Mouse (Mus musculus) midbrain, embryonic 13.5 days (tissue): ENCODE measurements around the gene Cd33. TPM values are rescaled to one million over a fixed set of nuclear protein-coding genes. Genes with fewer than 3 reads are reported as not detected.

Experiments
- ATAC-seq: fragments of 200-750 bp; cut with Nextera tagmentation; 2 replicates; pipeline ENCODE4 v1.8.0; 2017; ENCODE audit warnings: mild to moderate bottlenecking, moderate TSS enrichment, moderate library complexity
- H3K27ac ChIP-seq: fragments of 300-500 bp; sonication (generic); 2 replicates; pipeline ENCODE4 v1.5.1; 2015; ENCODE audit warnings: inconsistent platforms, mild to moderate bottlenecking, moderate library complexity
- H3K27me3 ChIP-seq: fragments of 300-500 bp; sonication (generic); 2 replicates; pipeline ENCODE4 v1.6.1; 2015; ENCODE audit warnings: mild to moderate bottlenecking, inconsistent platforms
- H3K36me3 ChIP-seq: fragments of 300-500 bp; sonication (generic); 2 replicates; pipeline ENCODE4 v1.6.1; 2015; ENCODE audit warnings: mild to moderate bottlenecking, inconsistent platforms
- H3K4me1 ChIP-seq: fragments of 300-500 bp; sonication (generic); replicated peaks from 2 replicates; pipeline ENCODE4 v1.6.1; 2015; ENCODE audit warnings: inconsistent platforms
- H3K4me2 ChIP-seq: fragments of 300-500 bp; sonication (generic); replicated peaks from 2 replicates; pipeline ENCODE4 v1.6.1; 2015; ENCODE audit warnings: moderate library complexity, mild to moderate bottlenecking, inconsistent platforms
- H3K4me3 ChIP-seq: fragments of 300-500 bp; sonication (generic); replicated peaks from 2 replicates; pipeline ENCODE4 v1.5.1; 2015; ENCODE audit warnings: mild to moderate bottlenecking, inconsistent platforms
- H3K9ac ChIP-seq: fragments of 300-500 bp; sonication (generic); replicated peaks from 2 replicates; pipeline ENCODE4 v1.6.1; 2015; ENCODE audit warnings: mild to moderate bottlenecking, inconsistent platforms
- H3K9me3 ChIP-seq: fragments of 300-500 bp; sonication (generic); 2 replicates; pipeline ENCODE4 v1.6.1; 2016; ENCODE audit warnings: mild to moderate bottlenecking, inconsistent platforms
- WGBS: fragments of 180-500 bp; shearing (Covaris S2); methylation state at CpG from one replicate; pipeline ENCODE4 v1.1.7; 2015; 5-methylcytosine and 5-hydroxymethylcytosine counted together
- polyA plus RNA-seq: library from polyadenylated mRNA; unstranded; fragments of >200 nt; fragmentation: Nextera tagmentation; extraction: Ambion mirVana; gene quantifications from 2 replicates; pipeline ENCODE4 v1.2.1, GENCODE M21; 2015

The Cd33 gene
- polyA plus RNA-seq, 1 experiment from 2014 or later: 1.1 TPM

- Histone ChIP-seq H3K4me1 (no peaks in the 10 kb centered on the region), H3K9me3 (no peaks in the 10 kb centered on the region), H3K9ac (no peak overlapping the region), H3K4me2 (no peak overlapping the region), H3K4me3 (no peak overlapping the region), H3K36me3 (no peaks in the 10 kb centered on the region), H3K27me3 (no peaks in the 10 kb centered on the region), H3K27ac (no peak overlapping the region)
- 85% methylated on average over 4 of the region's 4 CpGs for WGBS
- ATAC-seq: no peak
Measured at GRCm38 (mm10) chr7:43548206-43548605, 4.0 kb upstream of the Cd33 start.

DNA sequence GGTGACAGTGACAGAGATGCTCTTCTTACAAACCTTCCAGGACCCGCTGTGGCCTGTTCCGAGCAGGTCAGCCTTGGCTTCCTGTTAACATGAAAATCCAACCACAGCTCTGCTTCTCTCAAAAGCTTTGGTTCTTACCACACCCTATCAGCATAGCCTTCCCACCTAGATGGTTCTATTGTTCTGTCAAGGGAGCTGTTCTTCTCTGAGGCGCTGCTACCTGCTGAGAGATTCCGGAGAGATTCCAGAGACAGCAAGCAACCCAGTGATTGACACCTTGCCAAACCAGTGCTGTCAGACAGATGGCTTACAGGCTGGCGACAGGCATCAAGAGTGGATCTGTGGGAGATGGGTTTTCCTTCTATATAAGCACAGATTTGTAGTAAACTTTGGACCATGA, 3.4 kb upstream of the Cd33 start:
- H3K27ac ChIP-seq: no peak overlapping the region

DNA sequence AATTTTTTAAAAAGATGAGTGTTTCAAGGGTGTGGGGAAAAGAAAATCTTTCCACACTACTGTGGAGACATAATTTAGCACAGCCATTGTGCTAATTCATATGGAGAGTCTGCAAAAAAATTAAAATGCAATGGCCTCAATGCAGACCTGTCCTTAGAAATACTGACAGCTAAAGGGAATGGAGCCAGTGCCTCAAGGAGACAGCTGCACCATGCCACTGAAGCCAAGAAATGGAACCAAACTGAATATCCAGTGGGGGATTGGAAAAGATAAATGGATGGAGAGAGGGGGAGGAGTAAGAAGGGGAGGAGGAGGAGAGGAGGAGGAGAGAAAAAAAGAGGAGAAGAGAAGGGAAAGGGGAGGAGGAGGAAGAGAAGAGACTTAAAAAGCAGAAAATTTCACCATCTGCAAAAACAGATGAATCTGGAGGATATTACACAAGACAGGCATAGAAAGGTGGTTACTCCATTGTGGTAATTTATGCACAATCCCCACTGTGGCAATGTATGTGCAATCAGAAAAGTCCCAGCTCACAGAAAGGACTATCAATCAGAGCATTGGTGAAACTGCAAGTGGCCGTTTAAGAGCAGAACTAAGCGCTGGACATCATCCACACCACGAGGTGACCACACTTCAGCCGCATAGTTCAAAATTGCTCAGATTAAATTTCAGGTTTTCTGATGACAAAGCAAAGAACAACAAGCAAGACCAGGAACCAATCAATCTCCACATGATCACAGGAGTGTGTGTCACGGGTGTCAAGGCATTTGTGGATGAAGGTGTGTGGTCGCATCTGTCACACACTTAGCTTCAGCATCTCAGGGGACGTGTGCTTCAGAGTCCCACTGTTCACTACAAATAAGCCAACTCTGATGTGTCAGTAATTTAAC, 1.7 kb upstream of the Cd33 start:
- no peak overlapping the region for H3K27ac ChIP-seq
- no peak overlapping the region for H3K4me3 ChIP-seq
- no peak overlapping the region for H3K4me2 ChIP-seq
- 77% methylated on average over 7 of the region's 7 CpGs for WGBS
- H3K9ac ChIP-seq: no peak overlapping the region
- no peaks in the 10 kb centered on the region for H3K9me3 ChIP-seq
- no peaks in the 10 kb centered on the region for H3K4me1 ChIP-seq
- no peaks in the 10 kb centered on the region for H3K27me3 ChIP-seq
- H3K36me3 ChIP-seq: no peaks in the 10 kb centered on the region
- no peak for ATAC-seq

More for the DNA sequence above, 3.4 kb upstream of the Cd33 start:
- Histone ChIP-seq H3K36me3 (no peaks in the 10 kb centered on the region), H3K27me3 (no peaks in the 10 kb centered on the region), H3K9me3 (no peaks in the 10 kb centered on the region), H3K4me2 (no peak overlapping the region), H3K9ac (no peak overlapping the region), H3K4me1 (no peaks in the 10 kb centered on the region), H3K4me3 (no peak overlapping the region)
- no peak for ATAC-seq
- WGBS: 45% methylated on average over 5 of the region's 5 CpGs

DNA sequence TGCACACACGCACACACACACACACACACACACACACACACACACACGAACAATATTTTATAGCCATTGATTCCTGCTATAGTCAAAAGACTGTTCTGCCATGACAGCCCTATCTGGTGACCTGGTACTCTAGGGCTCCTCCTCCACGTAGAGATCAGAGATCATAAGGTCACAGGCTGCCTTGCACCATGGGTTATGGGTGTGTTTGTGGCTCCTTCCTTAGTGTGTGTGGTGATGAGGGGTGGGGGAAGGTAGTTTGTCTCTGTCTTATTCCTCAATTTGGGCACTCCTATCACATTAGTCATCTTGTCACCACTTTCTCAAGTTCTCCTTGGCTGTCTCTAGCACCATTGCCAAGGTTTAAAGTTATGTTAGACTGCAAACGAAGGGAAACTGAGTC, 5.7 kb downstream of the Cd33 start:
- Histone ChIP-seq H3K27me3 (no peaks in the 10 kb centered on the region), H3K9ac (no peak overlapping the region), H3K27ac (no peak overlapping the region), H3K4me1 (no peaks in the 10 kb centered on the region), H3K4me2 (no peak overlapping the region), H3K36me3 (no peaks in the 10 kb centered on the region), H3K4me3 (no peak overlapping the region), H3K9me3 (no peaks in the 10 kb centered on the region)
- ATAC-seq: no peak
- WGBS: 68% methylated on average over 4 of the region's 4 CpGs

DNA sequence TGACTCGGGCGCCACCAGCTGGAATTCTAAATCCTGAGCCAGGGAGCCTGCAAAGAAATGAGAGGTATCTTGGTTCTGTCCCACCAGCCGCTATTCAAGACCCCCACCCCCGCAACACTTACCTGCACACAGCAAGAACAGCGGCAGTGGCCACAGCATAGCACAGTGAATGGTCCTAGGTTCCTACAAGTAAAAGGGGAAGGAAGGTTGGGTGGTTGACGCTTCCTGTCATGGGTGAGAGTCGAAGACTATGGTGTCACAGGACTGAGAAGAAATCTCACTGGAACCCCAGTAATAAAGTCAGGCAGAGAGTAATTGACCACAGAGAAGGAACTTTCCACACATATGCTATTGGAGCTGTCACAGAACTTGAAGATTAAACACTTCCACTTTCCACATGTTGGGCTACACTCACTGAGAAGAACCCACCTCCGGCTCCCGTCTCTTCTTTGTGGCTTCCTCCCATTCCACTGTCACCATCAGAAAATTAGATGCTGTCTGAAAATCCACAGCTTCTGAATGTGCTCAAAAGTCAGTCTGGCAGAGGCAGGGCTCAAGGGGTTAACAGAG, 11.2 kb downstream of the Cd33 start:
- no peak overlapping the region for H3K4me3 ChIP-seq
- no peak overlapping the region for H3K27ac ChIP-seq
- H3K36me3 ChIP-seq: no peaks in the 10 kb centered on the region
- no peak overlapping the region for H3K9ac ChIP-seq
- no peaks in the 10 kb centered on the region for H3K27me3 ChIP-seq
- no peak for ATAC-seq
- no peaks in the 10 kb centered on the region for H3K4me1 ChIP-seq
- H3K9me3 ChIP-seq: no peaks in the 10 kb centered on the region
- H3K4me2 ChIP-seq: no peak overlapping the region
- 94% methylated on average over 9 of the region's 9 CpGs for WGBS

- no peaks in the 10 kb centered on the region for H3K9me3 ChIP-seq
- H3K36me3 ChIP-seq: no peaks in the 10 kb centered on the region
- WGBS: 77% methylated on average over 8 of the region's 8 CpGs
- no peak for ATAC-seq
- H3K27ac ChIP-seq: no peak overlapping the region
- H3K4me1 ChIP-seq: no peaks in the 10 kb centered on the region
- H3K27me3 ChIP-seq: no peaks in the 10 kb centered on the region
- H3K4me3 ChIP-seq: no peak overlapping the region
- no peak overlapping the region for H3K4me2 ChIP-seq
- H3K9ac ChIP-seq: no peak overlapping the region
Measured at GRCm38 (mm10) chr7:43530216-43530785, 13.9 kb downstream of the Cd33 start.

GRCm38 (mm10) chr7:43525313-43525712, 18.9 kb downstream of the Cd33 start:
- no peak overlapping the region for H3K4me3 ChIP-seq
- WGBS: 57% methylated on average over 3 of the region's 3 CpGs
- no peak overlapping the region for H3K4me2 ChIP-seq
- no peaks in the 10 kb centered on the region for H3K4me1 ChIP-seq
- no peak overlapping the region for H3K9ac ChIP-seq
- H3K9me3 ChIP-seq: no peaks in the 10 kb centered on the region
- H3K27me3 ChIP-seq: no peaks in the 10 kb centered on the region
- no peak overlapping the region for H3K27ac ChIP-seq
- no peak for ATAC-seq
- no peaks in the 10 kb centered on the region for H3K36me3 ChIP-seq

DNA sequence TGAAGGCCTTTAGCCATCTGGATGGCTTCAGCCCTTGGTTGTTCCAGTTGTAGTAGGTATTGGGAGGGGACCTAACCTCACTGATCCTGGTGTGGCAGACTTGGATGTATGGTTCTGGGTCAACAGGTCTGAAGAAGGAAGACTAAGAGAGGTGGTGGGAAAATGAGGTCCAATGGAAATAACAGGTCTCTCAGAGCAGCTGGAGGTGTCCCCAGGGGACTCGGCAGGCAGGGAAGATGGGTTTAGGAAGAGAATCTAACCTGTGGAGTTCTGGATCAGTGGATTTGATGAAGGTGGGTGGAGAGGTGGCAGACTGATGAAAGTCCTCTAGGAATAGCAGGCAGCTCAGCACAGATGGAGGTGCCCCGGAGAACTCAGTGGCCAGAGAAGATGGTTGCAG, 21.5 kb downstream of the Cd33 start:
- ATAC-seq: no peak
- no peaks in the 10 kb centered on the region for H3K4me1 ChIP-seq
- H3K27me3 ChIP-seq: no peaks in the 10 kb centered on the region
- no peaks in the 10 kb centered on the region for H3K36me3 ChIP-seq
- no peak overlapping the region for H3K4me3 ChIP-seq
- no peaks in the 10 kb centered on the region for H3K9me3 ChIP-seq
- H3K27ac ChIP-seq: no peak overlapping the region
- WGBS: 95% methylated on average over 2 of the region's 2 CpGs
- H3K4me2 ChIP-seq: no peak overlapping the region
- no peak overlapping the region for H3K9ac ChIP-seq

DNA sequence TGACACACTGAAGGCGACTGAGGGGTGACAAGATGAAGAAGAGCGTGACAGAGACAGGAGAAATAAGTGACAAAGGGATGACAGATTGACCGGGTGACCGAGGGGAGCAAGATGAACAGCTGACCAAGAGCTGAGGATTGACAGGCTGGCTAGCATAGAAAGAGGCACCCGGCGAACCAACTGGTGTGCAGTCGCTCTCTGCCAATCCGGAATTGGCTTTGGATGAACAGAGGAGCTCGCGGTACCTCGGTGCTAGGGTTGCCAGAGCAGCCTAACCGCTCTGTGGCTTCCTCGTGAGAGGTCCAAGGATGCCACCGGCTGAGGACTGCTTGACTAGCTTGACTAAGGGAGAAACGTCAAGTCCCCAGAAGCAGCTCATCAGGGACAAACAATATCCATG, 25.9 kb downstream of the Cd33 start:
- no peak for ATAC-seq

GRCm38 (mm10) chr7:43515076-43515475, 29.2 kb downstream of the Cd33 start:
- no peak for ATAC-seq
- Histone ChIP-seq H3K4me1 (no peaks in the 10 kb centered on the region), H3K27ac (no peak overlapping the region), H3K27me3 (no peaks in the 10 kb centered on the region), H3K4me2 (no peak overlapping the region), H3K36me3 (no peaks in the 10 kb centered on the region), H3K9me3 (no peaks in the 10 kb centered on the region), H3K4me3 (no peak overlapping the region), H3K9ac (no peak overlapping the region)
- WGBS: 76% methylated on average over 5 of the region's 5 CpGs

More for the DNA sequence above, 25.9 kb downstream of the Cd33 start:
- Histone ChIP-seq H3K9ac (no peak overlapping the region), H3K36me3 (no peaks in the 10 kb centered on the region), H3K4me2 (no peak overlapping the region), H3K4me3 (no peak overlapping the region), H3K27me3 (no peaks in the 10 kb centered on the region), H3K9me3 (no peaks in the 10 kb centered on the region), H3K4me1 (no peaks in the 10 kb centered on the region), H3K27ac (no peak overlapping the region)
- WGBS: 87% methylated on average over 15 of the region's 15 CpGs

DNA sequence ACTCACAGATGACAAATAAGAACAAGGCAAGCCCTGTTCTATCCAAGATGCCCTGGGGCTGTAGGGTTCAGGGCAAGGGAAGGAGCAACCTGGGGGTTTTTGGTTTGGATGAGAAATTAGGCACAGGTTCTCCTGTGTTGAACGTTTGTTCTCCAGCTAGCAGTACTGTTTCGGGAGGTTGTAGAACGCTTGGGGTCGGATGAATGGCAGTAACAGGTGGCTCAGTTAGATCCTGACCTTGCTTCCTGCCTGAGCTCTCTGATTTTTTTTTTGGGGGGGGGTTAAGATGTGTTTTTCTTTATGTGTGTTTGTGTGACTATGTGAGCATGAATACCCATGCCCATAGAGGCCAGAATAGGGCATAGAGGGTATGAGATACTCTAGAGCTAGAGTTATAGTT, 31.7 kb downstream of the Cd33 start:
- H3K9me3 ChIP-seq: no peaks in the 10 kb centered on the region
- H3K27me3 ChIP-seq: no peaks in the 10 kb centered on the region
- no peak overlapping the region for H3K9ac ChIP-seq
- no peak overlapping the region for H3K27ac ChIP-seq
- H3K36me3 ChIP-seq: no peaks in the 10 kb centered on the region
- WGBS: 76% methylated on average over 4 of the region's 4 CpGs
- no peak overlapping the region for H3K4me3 ChIP-seq
- H3K4me1 ChIP-seq: no peaks in the 10 kb centered on the region
- no peak overlapping the region for H3K4me2 ChIP-seq
- no peak for ATAC-seq

DNA sequence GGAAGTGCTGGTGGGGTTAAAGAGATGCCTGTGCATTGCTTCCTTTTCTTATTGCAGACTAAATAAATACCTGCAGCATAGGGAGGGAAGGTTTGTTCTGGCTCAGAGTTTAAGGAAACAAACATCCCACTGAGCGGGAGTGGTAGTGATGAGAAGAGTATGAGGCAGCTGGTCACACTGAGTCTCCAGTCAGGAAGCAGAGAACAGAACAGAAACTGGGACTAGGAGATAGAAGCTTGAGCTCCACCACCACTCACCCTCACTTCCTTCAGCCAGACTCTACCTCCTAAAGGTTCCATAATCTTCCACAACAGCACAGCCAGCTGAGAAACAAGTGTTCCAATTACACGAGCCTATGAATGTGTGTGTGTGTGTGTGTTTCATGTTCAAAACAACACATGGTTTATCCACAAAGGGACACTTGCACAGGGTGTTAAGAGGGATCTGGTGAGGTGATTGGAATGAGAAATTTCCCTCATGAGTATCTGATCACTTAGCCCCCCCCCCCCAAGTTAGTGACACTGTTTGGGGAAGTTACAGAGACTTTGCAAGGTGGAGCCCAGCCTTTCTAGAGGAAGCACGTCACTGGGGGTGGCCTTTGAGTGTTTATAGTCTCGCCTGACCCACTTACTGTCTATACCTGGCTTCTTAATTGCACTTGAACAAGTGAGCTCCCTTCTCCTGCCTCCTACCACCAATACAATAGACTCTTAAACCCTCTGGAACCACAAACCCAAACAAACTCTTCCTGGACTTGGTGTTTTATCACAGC, 32.3 kb downstream of the Cd33 start:
- WGBS: 68% methylated on average over 4 of the region's 4 CpGs
- no peak for ATAC-seq
- H3K9ac ChIP-seq: no peak overlapping the region
- no peak overlapping the region for H3K4me2 ChIP-seq
- H3K4me1 ChIP-seq: no peaks in the 10 kb centered on the region
- H3K27ac ChIP-seq: no peak overlapping the region
- no peaks in the 10 kb centered on the region for H3K36me3 ChIP-seq
- no peaks in the 10 kb centered on the region for H3K9me3 ChIP-seq
- no peak overlapping the region for H3K4me3 ChIP-seq
- no peaks in the 10 kb centered on the region for H3K27me3 ChIP-seq
